Comparison of ENCODE assay signal across 10 mouse cellular contexts in the genomic region with DNA sequence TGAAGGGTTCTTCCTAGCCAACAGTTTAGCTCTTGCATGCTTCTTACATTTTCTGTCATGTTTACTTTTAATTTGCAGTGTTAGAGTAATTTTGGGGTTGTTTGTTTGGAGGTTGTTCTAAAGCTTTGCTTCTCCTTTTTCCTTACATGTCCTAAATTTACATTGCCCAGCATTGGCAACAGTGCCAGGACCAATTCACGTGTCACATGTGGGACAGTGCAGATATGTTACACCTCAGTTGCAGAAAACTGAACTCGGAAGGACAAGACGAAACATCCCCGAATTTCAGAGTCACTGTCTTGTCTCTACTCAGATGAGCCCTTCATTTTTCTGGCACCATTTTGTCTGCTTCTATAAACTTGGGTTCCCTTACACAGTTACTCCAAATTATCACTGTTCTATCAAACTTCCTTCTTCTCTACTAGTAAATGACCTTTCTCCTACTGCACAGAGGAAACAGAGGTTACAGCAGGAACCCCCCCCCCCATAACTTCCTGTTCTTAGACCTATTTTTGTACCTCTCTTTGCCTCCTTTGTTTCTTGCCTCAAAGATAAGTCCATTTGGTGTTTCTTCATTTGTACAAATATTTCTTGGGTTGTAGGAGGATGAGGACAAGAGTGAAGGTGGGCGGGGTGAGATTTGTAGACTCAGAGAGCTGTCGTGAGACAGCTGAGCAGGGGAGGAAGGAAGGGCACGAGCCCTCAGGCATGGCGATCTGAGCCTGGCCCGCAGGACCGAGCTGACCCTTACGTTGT.
DNase-seq lines count a peak whose midpoint lies in the region; ATAC-seq lines count a peak whose summit lies in the region.
"Had no signal": no experiment of that assay in that cellular context is flagged by ENCODE, and none has a peak within 500 bp of the region (broad histone marks: within the 10 kb centered on the region; RNA-seq: fewer than 3 reads in every experiment).

No protein-coding gene starts in this region.

- no peaks in the 10 kb centered on the region for H3K36me3 ChIP-seq in heart, embryonic 11.5 days (ENCODE audit: control insufficient read depth, insufficient read depth, low read length)
- 0 out of 2 replicates have a peak, but pooled peaks cover 11% of the 10 kb centered on the region for H3K36me3 ChIP-seq in hindbrain, embryonic 10.5 days
- H3K36me3 ChIP-seq: limb, embryonic 13.5 days had no signal

- WGBS in heart, embryonic 11.5 days (ENCODE audit: insufficient replicate concordance), result 73% methylated on average over 11 of the region's 11 CpGs
- WGBS in hindbrain, embryonic 10.5 days, result 90% methylated on average over 11 of the region's 11 CpGs

- no peak overlapping the region for H3K27ac ChIP-seq in heart, embryonic 11.5 days (ENCODE audit: low read depth, low read length)
- no peak overlapping the region for H3K27ac ChIP-seq in hindbrain, embryonic 10.5 days
- H3K27ac ChIP-seq: limb, embryonic 13.5 days had no signal

- no peaks in the 10 kb centered on the region for H3K9me3 ChIP-seq in heart, embryonic 11.5 days (replicated peaks; ENCODE audit: control insufficient read depth, low read length)
- H3K9me3 ChIP-seq in hindbrain, embryonic 10.5 days, result no peaks in the 10 kb centered on the region
- H3K9me3 ChIP-seq: limb, embryonic 13.5 days had no signal

- H3K9ac ChIP-seq in heart, embryonic 11.5 days (ENCODE audit: low read depth, low read length), result no peak overlapping the region
- H3K9ac ChIP-seq: limb, embryonic 13.5 days had no signal

- H3K4me3 ChIP-seq in heart, embryonic 11.5 days (ENCODE audit: low read depth, low read length), result no peak overlapping the region
- no peak overlapping the region for H3K4me3 ChIP-seq in hindbrain, embryonic 10.5 days
- H3K4me3 ChIP-seq: limb, embryonic 13.5 days had no signal

- ATAC-seq in heart, embryonic 11.5 days (replicated peaks; ENCODE audit: insufficient number of reproducible peaks, low FRiP score, low TSS enrichment), result no peak

- no peaks in the 10 kb centered on the region for H3K27me3 ChIP-seq in heart, embryonic 11.5 days (ENCODE audit: control insufficient read depth, insufficient read depth, low read length)
- no peaks in the 10 kb centered on the region for H3K27me3 ChIP-seq in hindbrain, embryonic 10.5 days (ENCODE audit: insufficient read depth, poor library complexity, severe bottlenecking)
- H3K27me3 ChIP-seq: limb, embryonic 13.5 days had no signal

- peak; percentile 96 for DNase-seq in heart, adult 11 months
- peak; percentile 68 for DNase-seq in CD4-positive helper T cell, adult 2 months (ENCODE audit: low read depth, low spot score)
- peak; percentile 36 for DNase-seq in kidney, adult 9 months
- DNase-seq in lung, postnatal 4 days, result peak; percentile 44 to 52
- DNase-seq in cerebellum, adult 9-10 months, result no peak
- no peak for DNase-seq in urinary bladder, postnatal 4 days (ENCODE audit: low spot score in 2 of 2)
- DNase-seq in hindbrain, embryonic 10.5 days (ENCODE audit: low spot score), result no peak
- DNase-seq: cerebellum, adult 8-10 months had no signal

- H3K4me1 ChIP-seq in heart, embryonic 11.5 days (ENCODE audit: control insufficient read depth, insufficient read depth, low read length), result peaks cover 3% of the 10 kb centered on the region; the same call in 1 of the 2 replicates
- H3K4me1 ChIP-seq in hindbrain, embryonic 10.5 days (replicated peaks), result peaks cover 8% of the 10 kb centered on the region

- H3K4me2 ChIP-seq in heart, embryonic 11.5 days, result no peak overlapping the region
- H3K4me2 ChIP-seq: limb, embryonic 13.5 days had no signal

Comparison
In these comparisons a context has a peak if more than half of its experiments do, and no peak if none do; other contexts are left out.
1. DNase-seq: peak in heart, adult 11 months (single experiment), CD4-positive helper T cell, adult 2 months (single experiment), kidney, adult 9 months (single experiment) and lung, postnatal 4 days (2 of 2); none in cerebellum, adult 9-10 months (single experiment), urinary bladder, postnatal 4 days (0 of 2) and hindbrain, embryonic 10.5 days (single experiment).